Mouse (Mus musculus) kidney, embryonic 16.5 days (tissue): ENCODE data around the gene Ndufa7. TPM values are rescaled to one million over a fixed set of nuclear protein-coding genes. Genes with fewer than 3 reads are reported as not detected.

ENCODE experiments used
- ATAC-seq: fragments of 200-750 bp; cut with Nextera tagmentation; 2 replicates; pipeline ENCODE4 v1.8.0; 2017; ENCODE audit warnings: moderate TSS enrichment; ENCODE audit not compliant: low FRiP score, low TSS enrichment
- H3K27ac ChIP-seq: fragments of 300-500 bp; sonication (generic); 2 replicates; pipeline ENCODE4 v1.5.1; 2014; ENCODE audit warnings: low read length
- H3K27me3 ChIP-seq: fragments of 300-500 bp; sonication (generic); 2 replicates; pipeline ENCODE4 v1.6.1; 2014; ENCODE audit warnings: low read length, control low read depth, mixed read lengths; ENCODE audit not compliant: insufficient read depth
- H3K36me3 ChIP-seq: fragments of 300-500 bp; sonication (generic); 2 replicates; pipeline ENCODE4 v1.6.1; 2014; ENCODE audit warnings: low read length, control low read depth, mixed read lengths; ENCODE audit not compliant: insufficient read depth
- H3K4me1 ChIP-seq: fragments of 300-500 bp; sonication (generic); 2 replicates; pipeline ENCODE4 v1.6.1; 2014; ENCODE audit warnings: low read length, control low read depth, mixed read lengths; ENCODE audit not compliant: insufficient read depth
- H3K4me2 ChIP-seq: fragments of 300-500 bp; sonication (generic); replicated peaks from 2 replicates; pipeline ENCODE4 v1.6.1; 2014; ENCODE audit warnings: low read depth, low read length
- H3K4me3 ChIP-seq: fragments of 300-500 bp; sonication (generic); 2 replicates; pipeline ENCODE4 v1.5.1; 2014; ENCODE audit warnings: mild to moderate bottlenecking, low read length
- H3K9ac ChIP-seq: fragments of 300-500 bp; sonication (generic); replicated peaks from 2 replicates; pipeline ENCODE4 v1.6.1; 2014; ENCODE audit warnings: low read length
- H3K9me3 ChIP-seq: fragments of 300-500 bp; sonication (generic); 2 replicates; pipeline ENCODE4 v1.6.1; 2016; ENCODE audit warnings: low read length, control low read depth
- WGBS: fragments of 180-500 bp; shearing (Covaris S2); extraction: QIAGEN DNeasy Blood & Tissue Kit; methylation state at CpG from one replicate; pipeline ENCODE4 v1.1.7; 2014; 5-methylcytosine and 5-hydroxymethylcytosine counted together
- polyA plus RNA-seq: library from polyadenylated mRNA; unstranded; fragments of >200 nt; fragmentation: Nextera tagmentation; extraction: Ambion mirVana; gene quantifications from 2 replicates; pipeline ENCODE4 v1.2.1, GENCODE M21; 2015

Gene Ndufa7
- polyA plus RNA-seq, 1 experiment from 2014 or later = 498 TPM

GRCm38 (mm10) chr17:33783408-33783807 is 41.0 kb upstream of the Ndufa7 start:
- ATAC-seq = no peak
- Histone ChIP-seq H3K9me3 (no peaks in the 10 kb centered on the region), H3K4me1 (peaks cover 31% of the 10 kb centered on the region), H3K4me3 (no peak overlapping the region), H3K27ac (peak overlapping the region; percentile 12; the same call in 1 of the 2 replicates), H3K4me2 (no peak overlapping the region), H3K36me3 (no peaks in the 10 kb centered on the region), H3K9ac (no peak overlapping the region), H3K27me3 (no peaks in the 10 kb centered on the region)

DNA sequence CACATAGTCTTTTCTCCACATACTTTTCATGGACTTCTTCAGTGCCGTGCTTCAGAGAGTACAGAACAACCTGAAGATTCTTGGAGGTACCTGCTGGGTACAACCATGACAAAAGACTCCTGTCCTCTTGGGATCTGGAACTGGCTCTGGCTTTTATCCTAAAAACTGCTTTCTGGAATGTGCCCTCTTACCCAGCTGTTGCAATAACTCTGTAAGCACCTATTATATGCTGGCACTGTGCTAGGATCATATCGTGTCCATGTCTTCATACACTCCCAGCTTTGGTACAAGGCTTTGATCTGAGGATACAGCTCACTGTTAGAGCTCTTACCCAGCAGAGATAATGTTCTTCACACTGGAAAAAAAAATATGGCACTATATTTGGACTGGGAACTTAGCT is 39.4 kb upstream of the Ndufa7 start:
- no peaks in the 10 kb centered on the region for H3K9me3 ChIP-seq
- no peak overlapping the region for H3K4me2 ChIP-seq
- peaks cover 17% of the 10 kb centered on the region for H3K4me1 ChIP-seq
- H3K27me3 ChIP-seq = no peaks in the 10 kb centered on the region
- no peak for ATAC-seq
- H3K27ac ChIP-seq = no peak overlapping the region
- H3K36me3 ChIP-seq = no peaks in the 10 kb centered on the region
- H3K9ac ChIP-seq = no peak overlapping the region
- 89% methylated on average over 2 of the region's 2 CpGs for WGBS
- H3K4me3 ChIP-seq = no peak overlapping the region

DNA sequence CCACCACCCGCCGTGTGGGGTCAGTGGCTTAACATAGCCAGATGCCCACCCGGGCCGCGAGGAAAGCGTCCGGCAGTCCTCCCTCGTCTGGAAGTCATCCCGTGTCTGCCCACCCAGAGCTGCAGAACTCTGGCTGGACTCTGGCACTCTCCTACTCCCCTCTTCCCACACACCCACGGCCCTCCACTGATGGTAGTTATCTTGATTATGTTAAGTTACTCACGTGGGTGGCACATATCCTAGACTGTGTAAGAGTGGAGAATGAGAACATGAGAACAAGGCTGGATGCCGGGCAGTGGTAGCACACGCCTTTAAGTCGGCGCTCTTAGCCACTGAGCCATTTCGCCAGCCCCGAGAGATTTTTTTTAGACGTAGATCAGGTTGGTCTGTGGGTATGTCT is 38.0 kb upstream of the Ndufa7 start:
- H3K4me2 ChIP-seq = no peak overlapping the region
- H3K27ac ChIP-seq = no peak overlapping the region
- no peaks in the 10 kb centered on the region for H3K9me3 ChIP-seq
- H3K4me1 ChIP-seq = peaks cover 8% of the 10 kb centered on the region
- H3K36me3 ChIP-seq = no peaks in the 10 kb centered on the region
- H3K27me3 ChIP-seq = no peaks in the 10 kb centered on the region
- H3K9ac ChIP-seq = no peak overlapping the region
- H3K4me3 ChIP-seq = no peak overlapping the region
- no peak for ATAC-seq
- 83% methylated on average over 18 of the region's 18 CpGs for WGBS

DNA sequence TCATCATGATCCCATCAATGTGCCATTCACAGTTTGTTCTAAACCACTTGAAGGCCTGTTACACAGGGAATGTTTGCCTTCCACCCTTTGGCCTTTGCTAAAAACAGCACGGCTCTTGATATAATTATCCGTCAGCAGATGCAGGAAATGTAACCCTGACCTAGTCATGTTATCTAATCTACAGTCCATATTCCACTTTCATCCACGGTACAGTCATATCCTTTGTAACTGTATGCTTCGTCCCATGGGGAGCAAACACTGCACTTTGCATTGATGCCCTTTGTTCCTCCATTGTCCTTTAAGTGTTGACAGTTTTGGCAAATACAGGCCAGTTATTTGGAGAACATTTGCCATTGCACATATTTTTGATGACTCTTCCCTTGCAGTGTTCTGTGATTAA is 35.6 kb upstream of the Ndufa7 start:
- Histone ChIP-seq H3K4me3 (no peak overlapping the region), H3K27ac (no peak overlapping the region), H3K4me2 (no peak overlapping the region), H3K9ac (no peak overlapping the region), H3K9me3 (no peaks in the 10 kb centered on the region), H3K4me1 (no peaks in the 10 kb centered on the region), H3K27me3 (no peaks in the 10 kb centered on the region), H3K36me3 (no peaks in the 10 kb centered on the region)
- no peak for ATAC-seq
- 53% methylated on average over 4 of the region's 4 CpGs for WGBS

GRCm38 (mm10) chr17:33798306-33798705 is 26.1 kb upstream of the Ndufa7 start:
- no peak overlapping the region for H3K27ac ChIP-seq
- H3K4me3 ChIP-seq = no peak overlapping the region
- no peaks in the 10 kb centered on the region for H3K36me3 ChIP-seq
- no peaks in the 10 kb centered on the region for H3K9me3 ChIP-seq
- H3K4me1 ChIP-seq = no peaks in the 10 kb centered on the region
- H3K4me2 ChIP-seq = no peak overlapping the region
- no peak for ATAC-seq
- no peak overlapping the region for H3K9ac ChIP-seq
- H3K27me3 ChIP-seq = no peaks in the 10 kb centered on the region
- 41% methylated on average over 3 of the region's 3 CpGs for WGBS

- no peak overlapping the region for H3K27ac ChIP-seq
- ATAC-seq = no peak
- 41% methylated on average over 1 of the region's 1 CpGs for WGBS
Measured at GRCm38 (mm10) chr17:33799277-33799676, 25.1 kb upstream of the Ndufa7 start.

GRCm38 (mm10) chr17:33802221-33802620 is 22.2 kb upstream of the Ndufa7 start:
- Histone ChIP-seq H3K4me3 (no peak overlapping the region), H3K4me1 (no peaks in the 10 kb centered on the region), H3K27ac (no peak overlapping the region), H3K36me3 (no peaks in the 10 kb centered on the region), H3K27me3 (no peaks in the 10 kb centered on the region), H3K9ac (no peak overlapping the region), H3K9me3 (no peaks in the 10 kb centered on the region), H3K4me2 (no peak overlapping the region)
- WGBS = 2% methylated on average over 2 of the region's 2 CpGs
- no peak for ATAC-seq

More at GRCm38 (mm10) chr17:33799277-33799676, 25.1 kb upstream of the Ndufa7 start:
- no peaks in the 10 kb centered on the region for H3K9me3 ChIP-seq
- H3K4me3 ChIP-seq = no peak overlapping the region
- no peaks in the 10 kb centered on the region for H3K27me3 ChIP-seq
- H3K36me3 ChIP-seq = no peaks in the 10 kb centered on the region
- no peak overlapping the region for H3K4me2 ChIP-seq
- H3K4me1 ChIP-seq = no peaks in the 10 kb centered on the region
- no peak overlapping the region for H3K9ac ChIP-seq

DNA sequence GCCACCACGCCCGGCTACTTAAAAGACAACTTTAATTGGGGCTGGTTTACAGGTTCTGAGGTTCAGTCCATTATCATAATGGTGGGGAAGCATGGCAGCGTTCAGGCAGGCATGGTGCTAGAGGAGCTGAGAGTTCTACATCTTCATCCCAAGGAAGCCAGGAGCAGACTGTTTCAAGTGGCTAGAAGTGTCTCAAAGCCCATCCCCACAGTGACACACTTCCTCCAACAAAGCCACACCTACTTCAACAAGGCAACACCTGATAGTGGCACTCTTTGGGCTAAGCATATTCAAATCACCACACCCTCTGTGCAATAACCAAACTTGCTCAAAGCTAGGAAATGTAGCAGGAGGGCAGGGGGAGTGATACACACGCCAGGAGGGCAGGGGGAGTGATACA is 20.2 kb upstream of the Ndufa7 start:
- H3K36me3 ChIP-seq = no peaks in the 10 kb centered on the region
- WGBS = 54% methylated on average over 4 of the region's 4 CpGs
- H3K4me2 ChIP-seq = no peak overlapping the region
- no peak overlapping the region for H3K9ac ChIP-seq
- no peaks in the 10 kb centered on the region for H3K9me3 ChIP-seq
- H3K4me1 ChIP-seq = no peaks in the 10 kb centered on the region
- no peak overlapping the region for H3K27ac ChIP-seq
- ATAC-seq = no peak
- H3K4me3 ChIP-seq = no peak overlapping the region
- no peaks in the 10 kb centered on the region for H3K27me3 ChIP-seq

- 52% methylated on average over 1 of the region's 1 CpGs for WGBS
- Histone ChIP-seq H3K4me1 (no peaks in the 10 kb centered on the region), H3K4me3 (no peak overlapping the region), H3K9ac (no peak overlapping the region), H3K9me3 (no peaks in the 10 kb centered on the region), H3K27ac (no peak overlapping the region), H3K36me3 (no peaks in the 10 kb centered on the region), H3K4me2 (no peak overlapping the region), H3K27me3 (no peaks in the 10 kb centered on the region)
- no peak for ATAC-seq
Measured at GRCm38 (mm10) chr17:33804745-33805144, 19.6 kb upstream of the Ndufa7 start.

DNA sequence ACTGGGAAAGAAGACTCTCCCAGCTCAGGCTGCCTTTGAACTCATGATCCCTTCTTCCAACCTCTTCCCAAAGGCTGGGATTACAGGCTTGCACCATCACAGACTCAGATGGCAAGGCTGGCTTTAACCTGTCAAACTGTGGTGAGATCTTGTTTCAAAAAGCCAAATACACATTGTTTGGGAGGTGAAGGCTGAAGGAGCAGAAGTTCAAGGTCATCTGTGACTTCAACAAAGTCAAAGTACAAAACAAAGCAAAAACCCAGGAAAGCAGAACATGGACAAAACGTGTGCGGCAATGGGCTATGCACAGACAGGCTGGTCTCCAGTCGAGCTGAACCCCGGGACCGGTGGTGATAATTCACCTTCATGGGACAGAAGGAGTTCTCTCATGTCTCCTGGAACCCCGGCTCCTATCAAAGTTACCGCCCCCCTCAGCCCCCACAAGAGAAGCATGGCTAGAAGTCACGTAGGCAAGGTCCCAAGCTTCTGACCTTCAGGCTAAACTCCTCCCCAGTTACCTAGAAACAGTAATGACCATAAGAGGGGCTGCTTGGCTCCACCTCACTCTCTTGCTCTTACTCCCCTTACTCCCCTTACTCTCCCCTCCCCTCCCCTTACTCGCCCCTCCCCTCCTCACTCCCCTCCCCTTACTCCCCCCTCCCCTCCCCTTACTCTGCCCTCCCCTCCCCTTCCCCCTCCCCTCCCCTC is 17.0 kb upstream of the Ndufa7 start:
- H3K4me1 ChIP-seq = peaks cover 14% of the 10 kb centered on the region
- no peaks in the 10 kb centered on the region for H3K9me3 ChIP-seq
- H3K9ac ChIP-seq = no peak overlapping the region
- no peaks in the 10 kb centered on the region for H3K27me3 ChIP-seq
- no peak overlapping the region for H3K4me2 ChIP-seq
- no peak overlapping the region for H3K27ac ChIP-seq
- no peaks in the 10 kb centered on the region for H3K36me3 ChIP-seq
- ATAC-seq = no peak
- 26% methylated on average over 8 of the region's 9 CpGs for WGBS
- no peak overlapping the region for H3K4me3 ChIP-seq
